Mouse (Mus musculus) right cerebral cortex, postnatal 36 days (tissue): ENCODE data around the gene Vmn1r230.

Experiments used
- DNase-seq, 2 experiments: peaks; one replicate each; pipeline ENCODE4 v3.0.0; 2022; ENCODE audit warnings: low spot score in 2 of 2, mixed read lengths in 1 of 2

Vmn1r230 gene

DNA sequence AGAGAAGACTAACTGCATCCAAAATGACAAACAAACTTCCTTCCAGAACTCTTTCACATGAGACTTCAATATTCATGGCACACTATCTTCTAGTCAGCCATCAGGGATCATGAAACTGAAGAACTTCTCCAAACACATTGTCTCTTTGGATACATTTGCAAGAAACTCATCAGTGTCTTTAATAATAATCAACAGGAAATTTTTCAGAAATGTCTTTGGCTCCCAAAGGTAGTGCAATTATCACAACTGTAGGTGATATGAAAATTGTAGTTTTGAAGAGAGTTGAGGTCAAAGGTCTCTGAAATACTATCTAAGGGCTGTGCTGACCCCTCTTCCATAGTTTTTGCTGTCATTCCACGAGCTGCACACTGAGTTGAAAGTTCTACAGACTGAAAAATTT is at the start of gene Vmn1r230:
Gene Vmn1r230 (plus strand): TSS at position 301 of the 400 bp plus-strand sequence.
- DNase-seq, result no peak

DNA sequence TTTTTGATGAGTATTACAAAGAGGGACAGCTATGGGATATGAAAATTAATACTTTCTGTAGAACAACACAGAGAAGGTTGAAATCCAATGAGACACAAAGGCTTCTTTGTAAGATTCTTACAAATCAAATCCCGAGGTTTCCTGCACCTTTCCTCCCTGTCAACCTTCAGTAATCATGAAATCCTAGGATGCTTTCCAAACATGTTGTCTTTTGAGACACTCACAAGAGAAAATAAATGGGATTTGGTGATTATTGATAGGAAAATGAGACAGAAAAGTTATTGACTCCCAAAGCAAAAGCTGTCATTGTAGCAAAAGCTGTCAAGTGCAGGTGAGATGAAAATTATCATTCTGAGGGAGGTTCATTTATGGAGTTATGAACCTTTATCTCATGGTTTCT is 29.0 kb upstream of the Vmn1r230 start, which contains the start of gene Vmn1r229:
Gene Vmn1r229 (plus strand): TSS at position 301 of the 400 bp plus-strand sequence.
- no peak for DNase-seq
